Mouse (Mus musculus) limb, embryonic 12.5 days (tissue): Measurements from ENCODE around the gene Ndp. TPM values are rescaled to one million over a fixed set of nuclear protein-coding genes. Genes with fewer than 3 reads are reported as not detected.

Source experiments
- ATAC-seq: fragments of 200-750 bp; cut with Nextera tagmentation; 2 replicates; pipeline ENCODE4 v1.8.0; 2017; ENCODE audit warnings: low read depth, moderate TSS enrichment; ENCODE audit not compliant: insufficient number of reproducible peaks, insufficient read depth, low FRiP score, low TSS enrichment
- H3K27ac ChIP-seq: fragments of 300-500 bp; sonication (generic); 2 replicates; pipeline ENCODE4 v1.5.1; 2016; ENCODE audit warnings: mild to moderate bottlenecking, moderate library complexity
- H3K27me3 ChIP-seq: fragments of 300-500 bp; sonication (generic); 2 replicates; pipeline ENCODE4 v1.6.1; 2016; ENCODE audit warnings: mild to moderate bottlenecking, moderate library complexity
- H3K36me3 ChIP-seq: fragments of 300-500 bp; sonication (generic); 2 replicates; pipeline ENCODE4 v1.6.1; 2016; ENCODE audit warnings: mild to moderate bottlenecking, moderate library complexity
- H3K4me1 ChIP-seq: fragments of 300-500 bp; sonication (generic); replicated peaks from 2 replicates; pipeline ENCODE4 v1.6.1; 2016
- H3K4me2 ChIP-seq: fragments of 300-500 bp; sonication (generic); 2 replicates; pipeline ENCODE4 v1.6.1; 2016; ENCODE audit warnings: mild to moderate bottlenecking, moderate library complexity
- H3K4me3 ChIP-seq: fragments of 300-500 bp; sonication (generic); replicated peaks from 2 replicates; pipeline ENCODE4 v1.5.1; 2016; ENCODE audit warnings: mild to moderate bottlenecking
- H3K9ac ChIP-seq: fragments of 300-500 bp; sonication (generic); replicated peaks from 2 replicates; pipeline ENCODE4 v1.6.1; 2016; ENCODE audit warnings: mild to moderate bottlenecking, moderate library complexity
- H3K9me3 ChIP-seq: fragments of 300-500 bp; sonication (generic); 2 replicates; pipeline ENCODE4 v1.6.1; 2016; ENCODE audit warnings: mild to moderate bottlenecking, moderate library complexity
- WGBS: fragments of 180-500 bp; shearing (Covaris S2); methylation state at CpG from one replicate; pipeline ENCODE4 v1.1.7; 2016; 5-methylcytosine and 5-hydroxymethylcytosine counted together
- polyA plus RNA-seq: library from polyadenylated mRNA; unstranded; fragments of >200 nt; fragmentation: Nextera tagmentation; extraction: Ambion mirVana; gene quantifications from 2 replicates; pipeline ENCODE4 v1.2.1, GENCODE M21; 2016

The Ndp gene
- polyA plus RNA-seq, result 0.81 and 0.85 TPM in 2 replicates

- H3K27ac ChIP-seq, result no peak within 1 kb of the TSS
Measured at GRCm38 (mm10) chrX:16911241-16911873, at the start of gene Ndp. Gene Ndp, minus strand, starts transcription at chrX:16911774.

GRCm38 (mm10) chrX:16954767-16955166, 43.2 kb upstream of the Ndp start:
- no peaks in the 10 kb centered on the region for H3K4me1 ChIP-seq
- no peak overlapping the region for H3K27ac ChIP-seq
- no peaks in the 10 kb centered on the region for H3K9me3 ChIP-seq
- no peak overlapping the region for H3K4me2 ChIP-seq
- H3K36me3 ChIP-seq, result no peaks in the 10 kb centered on the region
- no peak overlapping the region for H3K9ac ChIP-seq
- 91% methylated on average over 2 of the region's 2 CpGs for WGBS
- H3K4me3 ChIP-seq, result no peak overlapping the region
- H3K27me3 ChIP-seq, result no peaks in the 10 kb centered on the region
- ATAC-seq, result no peak

More at GRCm38 (mm10) chrX:16911241-16911873, at the start of gene Ndp:
- Histone ChIP-seq H3K4me2 (peak within 1 kb of the TSS; percentile 46), H3K9ac (no peak within 1 kb of the TSS), H3K4me3 (peak within 1 kb of the TSS; percentile 25), H3K9me3 (no peaks in the 10 kb centered on the region), H3K27me3 (peaks cover 13% of the 10 kb centered on the region), H3K36me3 (no peaks in the 10 kb centered on the region), H3K4me1 (no peaks in the 10 kb centered on the region)
- ATAC-seq, result no peak
- 14% methylated on average over 13 of the region's 13 CpGs for WGBS

- H3K27ac ChIP-seq, result no peak overlapping the region
- H3K4me1 ChIP-seq, result no peaks in the 10 kb centered on the region
- no peaks in the 10 kb centered on the region for H3K36me3 ChIP-seq
- no peak for ATAC-seq
- no peak overlapping the region for H3K4me3 ChIP-seq
- H3K9me3 ChIP-seq, result no peaks in the 10 kb centered on the region
- no peaks in the 10 kb centered on the region; the same call in 1 of the 2 replicates for H3K27me3 ChIP-seq
- no peak overlapping the region for H3K9ac ChIP-seq
- no peak overlapping the region for H3K4me2 ChIP-seq
Measured at GRCm38 (mm10) chrX:16918006-16918405, 6.4 kb upstream of the Ndp start.

- 48% methylated on average over 1 of the region's 1 CpGs for WGBS
- Histone ChIP-seq H3K36me3 (no peaks in the 10 kb centered on the region), H3K9me3 (no peaks in the 10 kb centered on the region), H3K27ac (no peak overlapping the region), H3K4me1 (no peaks in the 10 kb centered on the region), H3K27me3 (peaks cover 13% of the 10 kb centered on the region), H3K4me2 (no peak overlapping the region), H3K4me3 (no peak overlapping the region), H3K9ac (no peak overlapping the region)
- ATAC-seq, result no peak
Measured at GRCm38 (mm10) chrX:16913118-16913517, 1.5 kb upstream of the Ndp start.

GRCm38 (mm10) chrX:16911911-16912310, 337 bp upstream of the Ndp start:
- 54% methylated on average over 4 of the region's 4 CpGs for WGBS
- no peaks in the 10 kb centered on the region for H3K4me1 ChIP-seq
- H3K9me3 ChIP-seq, result no peaks in the 10 kb centered on the region
- no peak for ATAC-seq
- H3K4me3 ChIP-seq, result no peak overlapping the region
- peaks cover 13% of the 10 kb centered on the region for H3K27me3 ChIP-seq
- H3K9ac ChIP-seq, result no peak overlapping the region
- peak overlapping the region; percentile 46; the same call in 1 of the 2 replicates for H3K4me2 ChIP-seq
- H3K27ac ChIP-seq, result no peak overlapping the region
- no peaks in the 10 kb centered on the region for H3K36me3 ChIP-seq

- ATAC-seq, result no peak
- H3K4me1 ChIP-seq, result no peaks in the 10 kb centered on the region
Measured at GRCm38 (mm10) chrX:16910211-16911095, 1.1 kb downstream of the Ndp start.

GRCm38 (mm10) chrX:16908652-16909051, 2.9 kb downstream of the Ndp start:
- peaks cover 13% of the 10 kb centered on the region for H3K27me3 ChIP-seq
- ATAC-seq, result no peak
- no peak overlapping the region for H3K9ac ChIP-seq
- H3K4me3 ChIP-seq, result no peak overlapping the region
- H3K4me1 ChIP-seq, result no peaks in the 10 kb centered on the region
- 75% methylated on average over 2 of the region's 2 CpGs for WGBS
- H3K27ac ChIP-seq, result no peak overlapping the region
- no peaks in the 10 kb centered on the region for H3K9me3 ChIP-seq
- H3K4me2 ChIP-seq, result no peak overlapping the region
- no peaks in the 10 kb centered on the region for H3K36me3 ChIP-seq

More at GRCm38 (mm10) chrX:16910211-16911095, 1.1 kb downstream of the Ndp start:
- Histone ChIP-seq H3K27ac (no peak overlapping the region), H3K36me3 (no peaks in the 10 kb centered on the region), H3K4me2 (peak overlapping the region; percentile 46), H3K9me3 (no peaks in the 10 kb centered on the region), H3K9ac (no peak overlapping the region), H3K4me3 (peak overlapping the region; percentile 25), H3K27me3 (peaks cover 13% of the 10 kb centered on the region)
- 24% methylated on average over 18 of the region's 18 CpGs for WGBS

GRCm38 (mm10) chrX:16907554-16907953, 4.0 kb downstream of the Ndp start:
- no peaks in the 10 kb centered on the region for H3K4me1 ChIP-seq
- peaks cover 13% of the 10 kb centered on the region for H3K27me3 ChIP-seq
- no peaks in the 10 kb centered on the region for H3K36me3 ChIP-seq
- H3K9ac ChIP-seq, result no peak overlapping the region
- no peak overlapping the region for H3K4me2 ChIP-seq
- WGBS, result 84% methylated on average over 6 of the region's 6 CpGs
- no peak overlapping the region for H3K4me3 ChIP-seq
- ATAC-seq, result no peak
- H3K9me3 ChIP-seq, result no peaks in the 10 kb centered on the region
- H3K27ac ChIP-seq, result no peak overlapping the region

- WGBS, result 34% methylated on average over 5 of the region's 5 CpGs
- 0 out of 2 replicates have a peak, but pooled peaks have one; percentile 20 for ATAC-seq
- H3K27me3 ChIP-seq, result no peaks in the 10 kb centered on the region
- no peaks in the 10 kb centered on the region for H3K9me3 ChIP-seq
- H3K36me3 ChIP-seq, result no peaks in the 10 kb centered on the region
- H3K4me3 ChIP-seq, result no peak overlapping the region
- no peaks in the 10 kb centered on the region for H3K4me1 ChIP-seq
- no peak overlapping the region for H3K27ac ChIP-seq
- H3K9ac ChIP-seq, result no peak overlapping the region
- H3K4me2 ChIP-seq, result no peak overlapping the region
Measured at GRCm38 (mm10) chrX:16894377-16895175, 17.0 kb downstream of the Ndp start.

- H3K4me1 ChIP-seq, result no peaks in the 10 kb centered on the region
- no peaks in the 10 kb centered on the region for H3K9me3 ChIP-seq
- H3K27me3 ChIP-seq, result no peaks in the 10 kb centered on the region
- ATAC-seq, result no peak
- H3K4me2 ChIP-seq, result no peak overlapping the region
- no peak overlapping the region for H3K27ac ChIP-seq
- H3K36me3 ChIP-seq, result no peaks in the 10 kb centered on the region
- no peak overlapping the region for H3K4me3 ChIP-seq
- no peak overlapping the region for H3K9ac ChIP-seq
Measured at GRCm38 (mm10) chrX:16867640-16868314, 43.8 kb downstream of the Ndp start.
